Mouse (Mus musculus): ENCODE measurements around the gene Rnf145.
"Not testable (repeated sequence)": the region's sequence is repeated elsewhere in the genome, so short reads cannot be mapped to it uniquely, and the experiment has no call there.

Rnf145 gene

GRCm38 (mm10) chr11:44559466-44559865, 40.7 kb downstream of the Rnf145 start:
- in situ Hi-C loops (cut with MboI, MseI) = no loop called here

GRCm38 (mm10) chr11:44560396-44560795, 41.6 kb downstream of the Rnf145 start:
- in situ Hi-C loops (cut with MboI, MseI) = no loop called here

GRCm38 (mm10) chr11:44561476-44562015, 42.8 kb downstream of the Rnf145 start:
- in situ Hi-C loops (cut with MboI, MseI) = no loop called here

GRCm38 (mm10) chr11:44562389-44563135, 43.8 kb downstream of the Rnf145 start:
- in situ Hi-C loops (cut with MboI, MseI) = no loop called here

- in situ Hi-C loops (cut with MboI, MseI) = no loop called here
Measured at GRCm38 (mm10) chr11:44564245-44564864, 45.6 kb downstream of the Rnf145 start.

- in situ Hi-C loops (cut with MboI, MseI) = no loop called here
Measured at GRCm38 (mm10) chr11:44564940-44565339, 46.2 kb downstream of the Rnf145 start.

GRCm38 (mm10) chr11:44570336-44570735, 51.6 kb downstream of the Rnf145 start:
- in situ Hi-C loops (cut with MboI, MseI) = not testable (repeated sequence)

GRCm38 (mm10) chr11:44572781-44573180, 54.0 kb downstream of the Rnf145 start:
- in situ Hi-C loops (cut with MboI, MseI) = no loop called here

- in situ Hi-C loops (cut with MboI, MseI) = no loop called here
Measured at GRCm38 (mm10) chr11:44573396-44573795, 54.6 kb downstream of the Rnf145 start.

- in situ Hi-C loops (cut with MboI, MseI) = no loop called here
Measured at GRCm38 (mm10) chr11:44574391-44574790, 55.6 kb downstream of the Rnf145 start.

- in situ Hi-C loops (cut with MboI, MseI) = loop anchor here (25.0 kb wide), 1 partner anchor 1062 kb away; no protein-coding TSS in a partner anchor
Measured at GRCm38 (mm10) chr11:44574820-44575219, 56.1 kb downstream of the Rnf145 start.

- in situ Hi-C loops (cut with MboI, MseI) = loop anchor here (25.0 kb wide), 1 partner anchor 1059 kb away; no protein-coding TSS in a partner anchor
Measured at GRCm38 (mm10) chr11:44577911-44578310, 59.1 kb downstream of the Rnf145 start.

GRCm38 (mm10) chr11:44581277-44581683, 62.5 kb downstream of the Rnf145 start:
- in situ Hi-C loops (cut with MboI, MseI) = loop anchor here (25.0 kb wide), 1 partner anchor 1056 kb away; no protein-coding TSS in a partner anchor

GRCm38 (mm10) chr11:44586047-44586696, 67.4 kb downstream of the Rnf145 start:
- in situ Hi-C loops (cut with MboI, MseI) = loop anchor here (25.0 kb wide), 1 partner anchor 1051 kb away; no protein-coding TSS in a partner anchor

GRCm38 (mm10) chr11:44593016-44593415, 74.3 kb downstream of the Rnf145 start:
- in situ Hi-C loops (cut with MboI, MseI) = loop anchor here (10.0 to 25.0 kb wide), 2 partner anchors 1044 to 1242 kb away; no protein-coding TSS in a partner anchor

- in situ Hi-C loops (cut with MboI, MseI) = loop anchor here (10.0 to 25.0 kb wide), 2 partner anchors 1043 to 1240 kb away; no protein-coding TSS in a partner anchor
Measured at GRCm38 (mm10) chr11:44594768-44595167, 76.0 kb downstream of the Rnf145 start.

- in situ Hi-C loops (cut with MboI, MseI) = loop anchor here (25.0 kb wide), 2 partner anchors 930 to 1080 kb away; no protein-coding TSS in a partner anchor
Measured at GRCm38 (mm10) chr11:44606881-44607280, 88.1 kb downstream of the Rnf145 start.

- in situ Hi-C loops (cut with MboI, MseI) = loop anchor here (25.0 kb wide), 2 partner anchors 929 to 1079 kb away; no protein-coding TSS in a partner anchor
Measured at GRCm38 (mm10) chr11:44608646-44609045, 89.9 kb downstream of the Rnf145 start.

- in situ Hi-C loops (cut with MboI, MseI) = loop anchor here (25.0 kb wide), 2 partner anchors 926 to 1076 kb away; no protein-coding TSS in a partner anchor
Measured at GRCm38 (mm10) chr11:44610971-44611781, 92.4 kb downstream of the Rnf145 start.

- in situ Hi-C loops (cut with MboI, MseI) = loop anchor here (25.0 kb wide), 2 partner anchors 925 to 1075 kb away; no protein-coding TSS in a partner anchor
Measured at GRCm38 (mm10) chr11:44612156-44612555, 93.4 kb downstream of the Rnf145 start.

Data from regulatory T cell (primary cell).